Mouse (Mus musculus): ENCODE results near the gene Gak. TPM values are rescaled to one million over a fixed set of nuclear protein-coding genes. Genes with fewer than 3 reads are reported as not detected.

The Gak gene
- total and polyA plus RNA-seq, 3 experiments: 49.9 to 67.3 (median 65.2) TPM

DNA sequence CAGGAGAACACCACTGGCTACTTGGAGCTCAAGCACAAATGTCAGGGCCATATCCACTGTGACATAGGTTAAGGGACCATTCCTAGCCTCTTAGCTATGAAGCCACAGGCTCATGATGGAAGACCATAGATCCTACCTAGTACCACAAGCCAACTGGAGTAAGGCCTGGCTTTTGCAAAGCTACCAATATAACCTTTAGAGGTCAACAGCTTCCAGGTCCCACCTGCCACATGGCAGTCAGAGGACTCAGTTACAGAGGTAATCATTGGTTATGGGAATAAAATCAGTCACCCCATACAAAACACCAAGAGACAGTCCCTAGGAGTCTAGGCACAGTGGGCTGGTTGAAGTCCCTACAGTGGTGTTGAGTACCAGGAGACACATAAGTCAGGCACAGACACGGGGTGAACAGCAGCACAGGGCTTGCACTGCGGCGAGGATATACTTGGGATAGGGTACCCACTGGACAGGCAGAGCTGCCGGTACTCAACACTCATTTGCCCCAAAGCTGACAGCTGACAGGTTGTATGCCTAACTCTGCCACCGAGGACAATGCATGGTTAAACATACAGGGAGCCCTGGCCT is 21.7 kb upstream of the Gak start:
- Histone ChIP-seq H3K27me3 (replicated peaks) (no peaks in the 10 kb centered on the region), H3K27ac (ENCODE audit: insufficient read depth, low read depth) (no peak overlapping the region), H3K4me1 (ENCODE audit: control insufficient read depth in 1 of 2, insufficient read depth in 2 of 2) (no peaks in the 10 kb centered on the region), H3K36me3 (replicated peaks in 1 of 2; ENCODE audit: control insufficient read depth in 1 of 2, insufficient read depth in 1 of 2, low read length in 1 of 2) (peaks cover 73 to 100% of the 10 kb centered on the region in 2 experiments), H3K4me2 (ENCODE audit: insufficient read depth, low read depth, poor library complexity, severe bottlenecking) (no peak overlapping the region), H3K9ac (ENCODE audit: insufficient read depth, low read depth) (no peak overlapping the region), H3K79me2 (replicated peaks; ENCODE audit: control insufficient read depth, extremely low read depth, insufficient read depth, poor library complexity, severe bottlenecking) (no peaks in the 10 kb centered on the region), H3K4me3 (replicated peaks in 1 of 3; ENCODE audit: low read depth in 2 of 3, low read length in 2 of 3, poor library complexity in 1 of 3) (no peak overlapping the region), H3K9me3 (replicated peaks; ENCODE audit: low read length) (no peaks in the 10 kb centered on the region)
- TF ChIP-seq USF2 (conservative IDR thresholded peaks at IDR 0.05; ENCODE audit: low read depth, low read length): no peak
- TF ChIP-seq NELFE (IDR thresholded peaks at IDR 0.05; ENCODE audit: low read depth, low read length): no peak
- TF ChIP-seq JUND (conservative IDR thresholded peaks at IDR 0.05; ENCODE audit: low read depth, low read length): no peak
- no peak for TF ChIP-seq RAD21 (IDR thresholded peaks at IDR 0.05; ENCODE audit: low read depth, low read length)
- TF ChIP-seq ZMIZ1 (IDR thresholded peaks at IDR 0.05; ENCODE audit: low read depth, low read length): no peak
- TF ChIP-seq MAZ (IDR thresholded peaks at IDR 0.05; ENCODE audit: low read depth, low read length): no peak
- no peak for TF ChIP-seq TCF12 (IDR thresholded peaks at IDR 0.05; ENCODE audit: low read depth, low read length)
- no peak for TF ChIP-seq EP300 (IDR thresholded peaks at IDR 0.05; ENCODE audit: low read length)
- no peak for TF ChIP-seq GABPA (IDR thresholded peaks at IDR 0.05; ENCODE audit: insufficient replicate concordance, low read depth, low read length)
- no peak for TF ChIP-seq MEF2A (IDR thresholded peaks at IDR 0.05; ENCODE audit: borderline replicate concordance, low read depth, low read length)
- TF ChIP-seq ZC3H11A (IDR thresholded peaks at IDR 0.05; ENCODE audit: low read depth, low read length): no peak
- no peak for TF ChIP-seq POLR2AphosphoS2 (IDR thresholded peaks at IDR 0.05; ENCODE audit: low read depth, low read length)
- no peak for TF ChIP-seq CTCF (conservative IDR thresholded peaks at IDR 0.05 in 1 of 2, IDR thresholded peaks at IDR 0.05 in 1 of 2; ENCODE audit: low read depth in 2 of 2, low read length in 2 of 2)
- TF ChIP-seq RCOR1 (conservative IDR thresholded peaks at IDR 0.05; ENCODE audit: low read depth, low read length): no peak
- no peak for TF ChIP-seq ETS1 (conservative IDR thresholded peaks at IDR 0.05; ENCODE audit: low read depth, low read length)
- TF ChIP-seq MAFK (IDR thresholded peaks at IDR 0.05; ENCODE audit: insufficient replicate concordance, low read length): no peak
- dilution Hi-C loops (cut with MboI; ENCODE audit: extremely low pct_ligation_motif_present, extremely low pct_unique_long_range_greater_than_20kb, low sequenced_read_pairs) (no loop called here), in situ Hi-C loops (cut with MboI; ENCODE audit: low pct_ligation_motif_present, low pct_unique_long_range_greater_than_20kb, low sequenced_read_pairs) (loop anchor here (25.0 kb wide), 1 partner anchor 214 kb away; the partner anchor contains the start of genes Atp5k and Mfsd7a)
- no peak for DNase-seq (ENCODE audit: extremely low read depth)

DNA sequence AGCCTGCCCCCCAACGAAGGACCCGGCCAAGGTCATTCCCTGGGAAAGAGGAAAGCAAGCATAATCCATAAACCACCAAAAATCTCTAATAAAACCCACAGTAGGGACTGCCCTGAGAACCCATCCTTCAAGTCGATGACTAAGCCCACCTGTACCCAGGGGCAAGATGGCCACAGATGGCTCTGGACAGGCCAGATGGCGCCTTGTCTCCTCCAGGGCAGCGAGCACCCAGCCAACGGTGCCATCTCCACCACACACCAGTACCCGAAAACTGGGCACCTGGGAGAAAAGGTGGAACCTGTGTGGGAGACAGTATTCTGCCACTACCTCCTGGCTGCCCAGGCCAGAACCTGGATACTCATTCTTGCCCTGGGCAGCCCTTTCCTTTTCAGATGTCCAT is 20.8 kb upstream of the Gak start:
- Histone ChIP-seq H3K27me3 (replicated peaks) (no peaks in the 10 kb centered on the region), H3K79me2 (replicated peaks; ENCODE audit: control insufficient read depth, extremely low read depth, insufficient read depth, poor library complexity, severe bottlenecking) (no peaks in the 10 kb centered on the region), H3K4me1 (ENCODE audit: control insufficient read depth in 1 of 2, insufficient read depth in 2 of 2) (no peaks in the 10 kb centered on the region), H3K36me3 (replicated peaks in 1 of 2; ENCODE audit: control insufficient read depth in 1 of 2, insufficient read depth in 1 of 2, low read length in 1 of 2) (peaks cover 72 to 100% of the 10 kb centered on the region in 2 experiments), H3K27ac (ENCODE audit: insufficient read depth, low read depth) (no peak overlapping the region), H3K4me3 (replicated peaks in 1 of 3; ENCODE audit: low read depth in 2 of 3, low read length in 2 of 3, poor library complexity in 1 of 3) (no peak overlapping the region), H3K9me3 (replicated peaks; ENCODE audit: low read length) (no peaks in the 10 kb centered on the region), H3K4me2 (ENCODE audit: insufficient read depth, low read depth, poor library complexity, severe bottlenecking) (no peak overlapping the region), H3K9ac (ENCODE audit: insufficient read depth, low read depth) (no peak overlapping the region)
- TF ChIP-seq RCOR1 (conservative IDR thresholded peaks at IDR 0.05; ENCODE audit: low read depth, low read length) (no peak), CHD1 (IDR thresholded peaks at IDR 0.05; ENCODE audit: low read depth, low read length) (no peak), KAT2A (IDR thresholded peaks at IDR 0.05; ENCODE audit: insufficient replicate concordance, low read length) (no peak)
- no peak for DNase-seq (ENCODE audit: extremely low read depth)
- dilution Hi-C loops (cut with MboI; ENCODE audit: extremely low pct_ligation_motif_present, extremely low pct_unique_long_range_greater_than_20kb, low sequenced_read_pairs) (no loop called here), in situ Hi-C loops (cut with MboI; ENCODE audit: low pct_ligation_motif_present, low pct_unique_long_range_greater_than_20kb, low sequenced_read_pairs) (loop anchor here (25.0 kb wide), 1 partner anchor 213 kb away; the partner anchor contains the start of genes Atp5k and Mfsd7a)

All from CH12.LX (cell line).